ENCODE assay signal across 8 mouse cellular contexts in genomic region chr11:110400283-110400682, GRCm38 (mm10). TPM values are rescaled to one million over a fixed set of nuclear protein-coding genes. Genes with fewer than 3 reads are reported as not detected.
DNase-seq lines count a peak whose midpoint lies in the region; ATAC-seq and TF ChIP-seq lines count a peak whose summit lies in the region.

No protein-coding gene starts in this region.

- DNase-seq in heart, adult 2 months, result no peak
- no peak for DNase-seq in heart, postnatal 25 days (ENCODE audit: low spot score)
- DNase-seq in MEL (ENCODE audit: low read depth, low spot score), result peak; percentile 38
- no peak for DNase-seq in heart, postnatal 0 days (ENCODE audit: low spot score)
- no peak for DNase-seq in spleen, postnatal 4 days (ENCODE audit: low spot score in 2 of 2)
- no peak for DNase-seq in adrenal gland, postnatal 36 days
- DNase-seq in ovary, postnatal 10 days (ENCODE audit: low spot score), result no peak

- ATAC-seq in heart, postnatal 0 days (ENCODE audit: insufficient read depth, low read depth), result no peak
- no peak for ATAC-seq in liver, embryonic 15.5 days (ENCODE audit: insufficient read depth)

- peak overlapping the region; percentile 66 for H3K4me2 ChIP-seq in heart, postnatal 0 days (ENCODE audit: low read depth, low read length)
- H3K4me2 ChIP-seq in liver, embryonic 15.5 days, result peak overlapping the region; percentile 69

- peak overlapping the region; percentile 56; the same call in 1 of the 2 replicates for H3K4me3 ChIP-seq in heart, adult 2 months
- H3K4me3 ChIP-seq in MEL (ENCODE audit: control insufficient read depth in 1 of 2, insufficient read depth in 1 of 2, low read depth in 2 of 2, low read length in 2 of 2), result peak overlapping the region; percentile 69 to 73
- H3K4me3 ChIP-seq in heart, postnatal 0 days (ENCODE audit: low read depth, low read length), result peak overlapping the region; percentile 57
- H3K4me3 ChIP-seq in liver, embryonic 15.5 days (replicated peaks), result peak overlapping the region; percentile 59

- intact Hi-C loops in heart, adult 2 months (cut with DNase I), result no loop called here
- intact Hi-C loops in heart, postnatal 25 days (cut with DNase I), result loop anchor here (5.0 kb wide), 1 partner anchor 37 kb away; no protein-coding TSS in a partner anchor

- peaks cover under 1% of the 10 kb centered on the region; the same call in 1 of the 2 replicates for H3K79me2 ChIP-seq in heart, adult 2 months (replicated peaks; ENCODE audit: control insufficient read depth, insufficient read depth, low read length)
- H3K79me2 ChIP-seq in MEL (ENCODE audit: control insufficient read depth, insufficient read depth, low read length, poor library complexity), result no peaks in the 10 kb centered on the region

- no peak overlapping the region for H3K27ac ChIP-seq in heart, adult 2 months
- H3K27ac ChIP-seq in MEL (ENCODE audit: control insufficient read depth, low read depth, low read length), result no peak overlapping the region
- no peak overlapping the region for H3K27ac ChIP-seq in heart, postnatal 0 days (ENCODE audit: low read depth)
- H3K27ac ChIP-seq in liver, embryonic 15.5 days (replicated peaks), result no peak overlapping the region

- H3K27me3 ChIP-seq in heart, adult 2 months (ENCODE audit: control insufficient read depth, insufficient read depth, low read length), result no peaks in the 10 kb centered on the region
- peaks cover 0 to 1% of the 10 kb centered on the region in 2 experiments; a peak in 1 of 4 replicates for H3K27me3 ChIP-seq in MEL (ENCODE audit: control insufficient read depth in 1 of 2, insufficient read depth in 2 of 2, low read length in 2 of 2)
- H3K27me3 ChIP-seq in heart, postnatal 0 days (ENCODE audit: control insufficient read depth, insufficient read depth, low read length), result no peaks in the 10 kb centered on the region
- H3K27me3 ChIP-seq in liver, embryonic 15.5 days, result no peaks in the 10 kb centered on the region

- 76% methylated on average over 1 of the region's 1 CpGs for WGBS in heart, adult 2 months
- 62% methylated on average over 1 of the region's 1 CpGs for WGBS in heart, postnatal 0 days
- 38% methylated on average over 1 of the region's 1 CpGs for WGBS in liver, embryonic 15.5 days (ENCODE audit: insufficient replicate concordance)

- peaks cover 11% of the 10 kb centered on the region for H3K36me3 ChIP-seq in heart, adult 2 months (ENCODE audit: control insufficient read depth, insufficient read depth, low read length)
- H3K36me3 ChIP-seq in MEL (ENCODE audit: control insufficient read depth in 1 of 2, insufficient read depth in 2 of 2, low read length in 2 of 2), result peaks cover 0 to 4% of the 10 kb centered on the region in 2 experiments; a peak in 2 of 4 replicates
- no peaks in the 10 kb centered on the region for H3K36me3 ChIP-seq in heart, postnatal 0 days (replicated peaks; ENCODE audit: control insufficient read depth, insufficient read depth, low read length)
- H3K36me3 ChIP-seq in liver, embryonic 15.5 days (replicated peaks), result no peaks in the 10 kb centered on the region

- no peak for TF ChIP-seq CTCF in heart, adult 2 months (IDR thresholded peaks at IDR 0.05)
- no peak for TF ChIP-seq CTCF in MEL (IDR thresholded peaks at IDR 0.05 in 2 of 3, conservative IDR thresholded peaks at IDR 0.05 in 1 of 3; ENCODE audit: control insufficient read depth in 1 of 3, insufficient read depth in 1 of 3, low read depth in 2 of 3, low read length in 3 of 3, poor library complexity in 1 of 3, severe bottlenecking in 1 of 3)
- TF ChIP-seq CTCF in heart, postnatal 0 days (IDR thresholded peaks at IDR 0.05; ENCODE audit: low read depth), result no peak

- no peak overlapping the region for H3K9ac ChIP-seq in heart, adult 2 months (ENCODE audit: low read depth, low read length)
- H3K9ac ChIP-seq in MEL (ENCODE audit: control insufficient read depth, low read depth, low read length, poor library complexity, severe bottlenecking), result peak overlapping the region; percentile 57
- H3K9ac ChIP-seq in heart, postnatal 0 days (replicated peaks; ENCODE audit: low read depth, low read length), result peak overlapping the region; percentile 57; the same call in 1 of the 2 replicates
- no peak overlapping the region for H3K9ac ChIP-seq in liver, embryonic 15.5 days

- TF ChIP-seq POLR2A in heart, adult 2 months (IDR thresholded peaks at IDR 0.05; ENCODE audit: insufficient read depth, low read depth, low read length), result no peak
- TF ChIP-seq POLR2A in MEL (IDR thresholded peaks at IDR 0.05; ENCODE audit: control insufficient read depth in 1 of 2, insufficient read depth in 1 of 2, low read depth in 1 of 2, low read length in 2 of 2, poor library complexity in 1 of 2), result no peak

- no peak for TF ChIP-seq EP300 in heart, adult 2 months (IDR thresholded peaks at IDR 0.05; ENCODE audit: insufficient read depth, low read depth, low read length)
- no peak for TF ChIP-seq EP300 in MEL (IDR thresholded peaks at IDR 0.05; ENCODE audit: low read depth in 1 of 2, low read length in 2 of 2)
- TF ChIP-seq EP300 in heart, postnatal 0 days (IDR thresholded peaks at IDR 0.05; ENCODE audit: low read depth), result no peak

- TF ChIP-seq RAD21 in MEL (IDR thresholded peaks at IDR 0.05; ENCODE audit: low read depth, low read length), result no peak

- no peaks in the 10 kb centered on the region for H3K9me3 ChIP-seq in MEL (replicated peaks; ENCODE audit: insufficient read depth, low read length)
- no peaks in the 10 kb centered on the region for H3K9me3 ChIP-seq in heart, postnatal 0 days (replicated peaks; ENCODE audit: control insufficient read depth, low read length)
- no peaks in the 10 kb centered on the region for H3K9me3 ChIP-seq in liver, embryonic 15.5 days (replicated peaks)

- peaks cover 4% of the 10 kb centered on the region for H3K4me1 ChIP-seq in heart, adult 2 months (ENCODE audit: control insufficient read depth, insufficient read depth, low read length)
- H3K4me1 ChIP-seq in MEL (ENCODE audit: control insufficient read depth in 1 of 2, insufficient read depth in 2 of 2, low read length in 2 of 2), result no peaks in the 10 kb centered on the region
- peaks cover 25% of the 10 kb centered on the region; the same call in 1 of the 2 replicates for H3K4me1 ChIP-seq in heart, postnatal 0 days (ENCODE audit: control insufficient read depth, insufficient read depth)
- peaks cover 26% of the 10 kb centered on the region for H3K4me1 ChIP-seq in liver, embryonic 15.5 days (replicated peaks)

TF ChIP-seq in MEL, 35 proteins besides CTCF, POLR2A, EP300 and RAD21:
- TF ChIP-seq ZNF384 (IDR thresholded peaks at IDR 0.05; ENCODE audit: low read depth, low read length) (peak; percentile 73), CHD1 (IDR thresholded peaks at IDR 0.05; ENCODE audit: low read depth, low read length) (0 out of 2 replicates have a peak, but pooled peaks have one; percentile 72), NELFE (IDR thresholded peaks at IDR 0.05; ENCODE audit: low read depth, low read length) (no peak), SIN3A (IDR thresholded peaks at IDR 0.05; ENCODE audit: low read length) (peak; percentile 16; the same call in 1 of the 2 replicates), MAX (IDR thresholded peaks at IDR 0.05; ENCODE audit: low read length) (no peak)

RNA-seq across cellular contexts. Expression of gene Map2k6, which starts 1.4 kb away (rescaled TPM):
- 1 to 10 TPM; 3.8 TPM for total RNA-seq in heart, adult 2 months (2021)
- polyA plus RNA-seq in heart, adult 2 months (2012; rRNA removed), result 4.1 and 5.5 TPM in 2 replicates
- total RNA-seq in heart, postnatal 25 days (2021), result 1 to 10 TPM; 5.8 to 6.7 TPM
- 1.9 and 2.1 TPM in 2 replicates for total RNA-seq in MEL (2012; rRNA removed)
- polyA plus RNA-seq in MEL (2012; ENCODE audit: insufficient read depth in 1 of 2, insufficient read length in 2 of 2, low read depth in 1 of 2, low replicate concordance in 2 of 2, missing spikeins in 1 of 2), result 1 to 10 TPM in 1 of 2 experiments, not detected in 1; 3.2 TPM
- 11.3 and 17.4 TPM in 2 replicates for total RNA-seq in heart, postnatal 0 days (2014; rRNA removed; ENCODE audit: low replicate concordance)
- polyA plus RNA-seq in heart, postnatal 0 days (2015; fragmentation: Nextera tagmentation; extraction: Ambion mirVana), result 9.3 and 12.1 TPM in 2 replicates
- polyA plus RNA-seq in liver, embryonic 15.5 days (2015; fragmentation: Nextera tagmentation; extraction: Ambion mirVana), result 4.9 and 5.0 TPM in 2 replicates
- total RNA-seq in adrenal gland, postnatal 36 days (2021), result 1 to 10 TPM; 2.0 to 6.4 TPM

Comparison
In these comparisons a context has a peak if more than half of its experiments do, and no peak if none do; other contexts are left out.
1. H3K9ac ChIP-seq: peak in MEL (single experiment) and heart, postnatal 0 days (single experiment); none in heart, adult 2 months (single experiment) and liver, embryonic 15.5 days (single experiment).
2. Peak in every context shown above with its lines, with median percentiles within 50 percentile points of each other: H3K4me3 ChIP-seq.